Mouse (Mus musculus): ENCODE data around the gene Slc9a1. TPM values are rescaled to one million over a fixed set of nuclear protein-coding genes. Genes with fewer than 3 reads are reported as not detected.

The Slc9a1 gene
- polyA plus RNA-seq, 1 experiment from 2014 or later = 7.3 TPM

DNA sequence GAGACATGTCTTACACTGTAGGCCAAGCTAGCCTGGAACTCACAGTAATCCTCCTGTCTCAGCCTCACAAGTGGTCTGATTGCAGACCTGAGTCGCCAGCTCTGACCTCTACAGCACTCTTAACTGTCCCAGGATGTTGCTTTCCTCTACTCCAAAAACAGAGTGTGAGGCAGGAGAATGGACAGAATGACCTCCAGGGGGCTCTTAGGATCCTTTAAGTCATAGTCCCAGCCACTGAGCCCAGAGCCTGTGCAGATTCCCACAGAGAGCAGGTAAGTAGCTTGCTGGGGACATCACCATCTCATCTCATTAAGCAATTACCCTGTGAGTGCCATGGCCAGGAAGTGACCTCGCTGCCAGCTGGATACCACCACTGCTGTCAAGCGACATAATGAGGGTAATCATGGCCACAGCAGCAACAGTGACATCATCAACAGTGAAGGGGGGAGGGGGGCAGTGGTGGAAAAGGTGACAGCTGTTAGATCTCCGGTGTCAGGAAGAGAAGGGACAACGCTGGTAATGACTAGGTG is 91.4 kb downstream of the Slc9a1 start:
- Histone ChIP-seq H3K9me3 (replicated peaks) (no peaks in the 10 kb centered on the region), H3K4me1 (replicated peaks) (peaks cover 38% of the 10 kb centered on the region), H3K27ac (ENCODE audit: poor library complexity, severe bottlenecking) (no peak overlapping the region), H3K36me3 (no peaks in the 10 kb centered on the region), H3K4me3 (no peak overlapping the region), H3K27me3 (replicated peaks) (no peaks in the 10 kb centered on the region), H3K4me2 (no peak overlapping the region), H3K9ac (no peak overlapping the region)
- no peak for ATAC-seq (ENCODE audit: insufficient number of reproducible peaks, low FRiP score)
- 40% methylated on average over 5 of the region's 5 CpGs for WGBS

DNA sequence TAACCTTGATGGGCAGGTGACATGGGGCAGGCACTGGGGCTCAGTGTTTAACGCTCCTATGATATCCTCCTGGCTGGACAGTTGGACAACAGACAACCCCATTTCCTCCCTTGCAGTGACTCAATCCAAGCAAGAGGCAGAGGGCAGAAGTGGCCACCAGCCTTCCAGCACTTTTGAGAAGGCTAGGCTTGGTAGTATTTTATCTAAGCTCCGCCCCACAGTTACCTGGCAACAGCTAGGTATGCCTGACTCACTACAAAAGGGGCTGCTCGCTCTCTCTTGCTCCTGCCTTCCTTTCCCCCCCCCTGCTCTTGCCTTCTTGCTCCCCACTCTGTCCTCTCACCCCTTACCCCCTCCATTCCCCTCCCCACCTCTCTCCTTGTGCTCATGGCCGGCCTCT is 91.9 kb downstream of the Slc9a1 start:
- no peaks in the 10 kb centered on the region for H3K9me3 ChIP-seq (replicated peaks)
- H3K36me3 ChIP-seq = no peaks in the 10 kb centered on the region
- no peak for ATAC-seq (ENCODE audit: insufficient number of reproducible peaks, low FRiP score)
- no peaks in the 10 kb centered on the region for H3K27me3 ChIP-seq (replicated peaks)
- WGBS = 58% methylated on average over 4 of the region's 4 CpGs
- no peak overlapping the region for H3K4me2 ChIP-seq
- no peak overlapping the region for H3K4me3 ChIP-seq
- H3K27ac ChIP-seq (ENCODE audit: poor library complexity, severe bottlenecking) = no peak overlapping the region
- peaks cover 38% of the 10 kb centered on the region for H3K4me1 ChIP-seq (replicated peaks)
- no peak overlapping the region for H3K9ac ChIP-seq

DNA sequence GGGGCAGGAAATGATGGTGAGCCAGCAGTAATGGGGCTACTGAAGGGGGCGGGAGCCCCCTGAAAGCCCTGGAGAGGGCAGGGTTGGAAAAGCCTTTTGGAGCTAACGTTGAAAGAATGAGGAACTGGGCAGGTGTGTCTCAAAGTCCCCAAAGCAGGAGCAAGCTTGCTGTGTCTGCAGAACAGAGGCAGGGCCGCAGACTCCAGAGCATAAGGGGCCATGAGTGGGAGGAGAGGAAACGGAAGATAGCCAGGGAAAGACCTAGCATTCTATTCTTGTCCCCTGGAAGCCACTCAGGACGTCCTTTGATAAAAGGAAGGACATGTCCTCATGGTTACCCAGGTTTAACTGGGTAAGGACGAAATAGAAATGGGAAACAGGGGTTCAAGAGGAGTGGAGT is 93.7 kb downstream of the Slc9a1 start:
- ATAC-seq (ENCODE audit: insufficient number of reproducible peaks, low FRiP score) = no peak
- 24% methylated on average over 6 of the region's 6 CpGs for WGBS
- peak overlapping the region; percentile 51; the same call in 1 of the 2 replicates for H3K27ac ChIP-seq (ENCODE audit: poor library complexity, severe bottlenecking)
- no peak overlapping the region for H3K4me3 ChIP-seq
- no peak overlapping the region for H3K9ac ChIP-seq
- H3K4me2 ChIP-seq = peak overlapping the region; percentile 1; the same call in 1 of the 2 replicates
- 0 out of 2 replicates have a peak, but pooled peaks cover under 1% of the 10 kb centered on the region for H3K27me3 ChIP-seq (replicated peaks)
- H3K4me1 ChIP-seq (replicated peaks) = peaks cover 38% of the 10 kb centered on the region
- H3K36me3 ChIP-seq = no peaks in the 10 kb centered on the region
- H3K9me3 ChIP-seq (replicated peaks) = no peaks in the 10 kb centered on the region

DNA sequence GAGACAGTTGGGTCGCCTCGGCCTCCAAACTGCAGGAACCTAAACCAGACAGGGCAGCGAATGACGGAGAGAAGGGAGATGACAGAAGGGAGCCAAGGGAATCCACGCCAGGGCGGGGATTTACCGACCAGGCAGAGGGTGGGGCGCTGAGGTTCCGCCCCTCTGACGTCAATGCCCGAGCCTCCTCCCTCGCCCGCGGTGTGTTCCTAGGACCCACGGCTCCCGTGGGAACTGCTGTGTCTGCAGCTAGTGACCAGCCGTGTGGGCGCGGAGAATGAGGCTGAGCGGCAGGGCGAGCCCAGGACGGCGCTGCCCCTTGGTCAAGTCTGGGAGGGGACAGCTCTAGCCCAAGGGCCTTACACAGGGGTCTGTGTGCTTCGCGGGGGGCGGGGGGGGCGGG is 98.6 kb downstream of the Slc9a1 start:
- ATAC-seq (ENCODE audit: insufficient number of reproducible peaks, low FRiP score) = peak; percentile 56
- Histone ChIP-seq H3K27ac (ENCODE audit: poor library complexity, severe bottlenecking) (no peak overlapping the region), H3K4me1 (replicated peaks) (peaks cover 29% of the 10 kb centered on the region), H3K4me3 (peak overlapping the region; percentile 54), H3K36me3 (no peaks in the 10 kb centered on the region), H3K9me3 (replicated peaks) (no peaks in the 10 kb centered on the region; the same call in 1 of the 2 replicates), H3K9ac (peak overlapping the region; percentile 67), H3K27me3 (replicated peaks) (peaks cover 16% of the 10 kb centered on the region), H3K4me2 (peak overlapping the region; percentile 86)
- WGBS = 0% methylated on average over 26 of the region's 27 CpGs

DNA sequence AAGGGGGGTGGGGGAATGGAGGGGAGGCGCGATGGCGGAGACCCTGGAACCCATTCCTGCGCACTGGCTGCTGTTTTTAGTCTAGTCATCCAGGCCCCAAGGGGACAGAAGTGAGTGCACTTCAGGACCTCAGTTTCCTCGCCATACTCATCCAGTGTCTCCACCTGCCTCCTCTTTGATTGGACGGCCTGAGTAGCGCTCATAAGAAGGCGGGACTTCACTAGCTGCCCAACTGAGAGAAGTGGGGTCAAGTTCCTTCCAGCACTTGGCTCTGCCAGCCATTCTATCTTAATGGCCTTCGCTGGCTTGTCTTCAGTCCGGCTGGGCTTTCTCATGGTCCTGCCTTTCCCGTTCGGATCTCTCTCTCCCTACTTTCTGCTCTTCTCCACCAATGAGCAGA is 99.6 kb downstream of the Slc9a1 start:
- peak overlapping the region; percentile 54 for H3K4me3 ChIP-seq
- peaks cover 16% of the 10 kb centered on the region for H3K27me3 ChIP-seq (replicated peaks)
- peak overlapping the region; percentile 86 for H3K4me2 ChIP-seq
- 15% methylated on average over 12 of the region's 12 CpGs for WGBS
- ATAC-seq (ENCODE audit: insufficient number of reproducible peaks, low FRiP score) = no peak
- H3K9me3 ChIP-seq (replicated peaks) = no peaks in the 10 kb centered on the region; the same call in 1 of the 2 replicates
- H3K36me3 ChIP-seq = no peaks in the 10 kb centered on the region
- no peak overlapping the region for H3K27ac ChIP-seq (ENCODE audit: poor library complexity, severe bottlenecking)
- H3K4me1 ChIP-seq (replicated peaks) = peaks cover 21% of the 10 kb centered on the region
- 0 out of 2 replicates have a peak overlapping the region, but pooled peaks have one; percentile 67 for H3K9ac ChIP-seq

DNA sequence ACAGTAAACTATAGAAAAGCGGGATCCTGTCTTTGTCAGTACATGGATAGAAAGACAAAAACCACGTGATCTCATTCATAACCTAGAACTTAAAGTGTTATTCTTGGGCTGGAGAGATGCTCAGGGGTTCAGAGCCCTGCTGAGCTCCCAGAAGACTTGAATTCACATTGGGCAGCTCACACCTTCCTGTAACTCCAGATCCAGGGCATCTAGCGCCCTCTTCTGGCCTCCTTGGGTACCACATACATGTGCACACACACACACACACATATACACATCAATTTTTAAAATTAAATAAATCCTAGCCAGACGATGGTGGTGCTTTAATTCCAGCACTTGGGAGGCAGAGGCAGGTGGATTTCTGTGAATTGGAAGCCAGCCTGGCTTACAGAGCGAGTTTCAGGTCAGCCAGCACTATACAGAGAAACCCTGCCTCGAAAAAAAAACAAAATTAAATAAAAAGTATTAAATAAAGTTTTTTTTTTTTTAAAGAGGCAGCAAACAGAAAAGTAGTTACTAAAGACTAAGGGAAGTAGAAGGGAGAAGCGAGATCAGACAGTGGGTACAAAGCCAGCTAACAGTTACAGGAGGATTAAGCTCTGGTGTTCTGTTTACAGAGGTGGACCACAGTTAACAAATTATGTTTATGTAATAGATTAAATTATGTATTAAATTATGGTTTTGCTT is 101.8 kb downstream of the Slc9a1 start:
- Histone ChIP-seq H3K4me3 (no peak overlapping the region), H3K27ac (ENCODE audit: poor library complexity, severe bottlenecking) (no peak overlapping the region), H3K9ac (no peak overlapping the region), H3K36me3 (no peaks in the 10 kb centered on the region), H3K4me2 (no peak overlapping the region), H3K27me3 (replicated peaks) (peaks cover 32% of the 10 kb centered on the region), H3K9me3 (replicated peaks) (no peaks in the 10 kb centered on the region; the same call in 1 of the 2 replicates), H3K4me1 (replicated peaks) (peaks cover 13% of the 10 kb centered on the region)
- ATAC-seq (ENCODE audit: insufficient number of reproducible peaks, low FRiP score) = no peak
- WGBS = 72% methylated on average over 7 of the region's 7 CpGs

Small RNAs within 50 kb of the gene (microRNA-seq; reads per million reads assigned to microRNA genes)
- gene Mir5122 = 1.2 reads per million

Other genes starting within 250 kb of the Slc9a1 start
- gene Wasf2, start 239.2 kb upstream of the Slc9a1 start, polyA plus RNA-seq (2016; fragmentation: Nextera tagmentation; extraction: Ambion mirVana) = 68.5 and 70.1 TPM in 2 replicates
- gene Cd164l2, start 157.6 kb upstream of the Slc9a1 start, polyA plus RNA-seq (2016; fragmentation: Nextera tagmentation; extraction: Ambion mirVana) = 0.34 TPM in 1 of 2 replicates, not detected in the other
- gene Gpr3, start 157.2 kb upstream of the Slc9a1 start, polyA plus RNA-seq (2016; fragmentation: Nextera tagmentation; extraction: Ambion mirVana) = 0.27 and 0.37 TPM in 2 replicates
- 2.3 and 3.2 TPM in 2 replicates for gene Map3k6, start 128.9 kb upstream of the Slc9a1 start, polyA plus RNA-seq (2016; fragmentation: Nextera tagmentation; extraction: Ambion mirVana)
- gene Sytl1, start 106.6 kb upstream of the Slc9a1 start, polyA plus RNA-seq (2016; fragmentation: Nextera tagmentation; extraction: Ambion mirVana) = 0.41 and 0.47 TPM in 2 replicates
- gene Tmem222, start 91.9 kb upstream of the Slc9a1 start, polyA plus RNA-seq (2016; fragmentation: Nextera tagmentation; extraction: Ambion mirVana) = 52.4 and 55.2 TPM in 2 replicates
- 16.1 and 17.9 TPM in 2 replicates for gene Wdtc1, start 16.2 kb upstream of the Slc9a1 start, polyA plus RNA-seq (2016; fragmentation: Nextera tagmentation; extraction: Ambion mirVana)
- gene Tent5b, start 110.4 kb downstream of the Slc9a1 start, polyA plus RNA-seq (2016; fragmentation: Nextera tagmentation; extraction: Ambion mirVana) = 0.88 and 1.3 TPM in 2 replicates
- 1.2 TPM in 2 replicates for gene Trnp1, start 128.8 kb downstream of the Slc9a1 start, polyA plus RNA-seq (2016; fragmentation: Nextera tagmentation; extraction: Ambion mirVana)
- gene Kdf1, start 149.3 kb downstream of the Slc9a1 start, polyA plus RNA-seq (2016; fragmentation: Nextera tagmentation; extraction: Ambion mirVana) = 0.42 and 0.78 TPM in 2 replicates
- 261 and 273 TPM in 2 replicates for gene Nudc, start 176.3 kb downstream of the Slc9a1 start, polyA plus RNA-seq (2016; fragmentation: Nextera tagmentation; extraction: Ambion mirVana)
- 9.9 and 10.5 TPM in 2 replicates for gene Nr0b2, start 183.7 kb downstream of the Slc9a1 start, polyA plus RNA-seq (2016; fragmentation: Nextera tagmentation; extraction: Ambion mirVana)
- gene Gpatch3, start 205.0 kb downstream of the Slc9a1 start, polyA plus RNA-seq (2016; fragmentation: Nextera tagmentation; extraction: Ambion mirVana) = 6.0 and 6.9 TPM in 2 replicates
- gene Gpn2, start 214.7 kb downstream of the Slc9a1 start, polyA plus RNA-seq (2016; fragmentation: Nextera tagmentation; extraction: Ambion mirVana) = 11.2 and 12.2 TPM in 2 replicates
- gene Sfn, start 232.5 kb downstream of the Slc9a1 start, polyA plus RNA-seq (2016; fragmentation: Nextera tagmentation; extraction: Ambion mirVana) = 0.76 and 1.4 TPM in 2 replicates

All from heart, embryonic 12.5 days (tissue).